Mouse (Mus musculus) urinary bladder, postnatal 0 days (tissue): ENCODE results near the gene Gm13539. TPM values are rescaled to one million over a fixed set of nuclear protein-coding genes. Genes with fewer than 3 reads are reported as not detected.

Source experiments
- polyA plus RNA-seq: library from polyadenylated mRNA; unstranded; fragments of >200 nt; fragmentation: Nextera tagmentation; extraction: Ambion mirVana; gene quantifications from 2 replicates; pipeline ENCODE4 v1.2.1, GENCODE M21; 2015

Gm13539 gene
- not detected in 2 replicates for polyA plus RNA-seq

GRCm38 (mm10) chr2:25781957-25782356, at the start of gene Gm13539:
Gene Gm13539, plus strand, starts transcription at chr2:25782257.

DNA sequence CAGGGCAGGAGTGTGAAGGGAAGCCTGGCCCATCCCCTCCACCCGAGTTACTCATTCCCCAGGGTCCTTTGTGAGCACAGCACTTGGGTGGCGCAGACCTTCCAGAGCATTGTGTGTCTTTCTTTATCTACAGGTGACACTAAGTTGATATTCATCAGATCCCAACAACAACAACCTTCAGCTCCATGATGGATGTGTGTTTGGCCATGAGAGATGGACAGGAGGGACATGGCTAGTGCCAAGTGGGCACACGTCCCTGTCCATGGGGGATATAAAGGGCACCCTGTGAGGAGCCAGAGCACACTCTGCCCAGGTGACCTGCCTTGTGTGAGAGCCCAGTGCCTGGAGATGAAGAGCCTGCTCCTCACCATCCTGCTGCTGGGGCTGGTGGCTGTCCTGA, 45.3 kb upstream of the Gm13539 start, which contains the start of gene Obp2b:
TSS of gene Obp2b (plus strand) at position 301 of the 400 bp plus-strand sequence.

DNA sequence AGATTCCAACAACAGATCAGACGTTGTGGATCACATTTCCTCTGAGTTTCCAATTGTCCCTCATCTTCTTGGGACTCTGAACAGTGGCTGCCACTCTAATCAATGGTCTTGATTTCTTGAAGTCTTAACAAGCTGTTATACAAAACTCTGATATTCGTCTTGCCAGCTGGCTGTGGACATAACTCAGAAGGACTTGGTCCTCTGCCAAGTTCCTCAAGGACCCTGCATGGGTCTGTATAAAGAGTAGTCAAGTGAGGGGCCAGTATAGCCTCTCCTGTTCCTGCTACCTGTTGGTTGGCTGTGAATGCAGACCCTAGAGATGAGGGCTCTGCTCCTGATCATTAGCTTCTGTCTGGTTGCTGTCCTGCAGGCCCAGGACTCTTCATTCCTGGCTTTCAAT, 16.8 kb upstream of the Gm13539 start, which contains the start of gene Lcn3:
TSS of gene Lcn3 (plus strand) at position 301 of the 400 bp plus-strand sequence.

GRCm38 (mm10) chr2:25776717-25777116, 5.3 kb upstream of the Gm13539 start, which contains the start of gene Lcn11:
Gene Lcn11, plus strand, starts transcription at chr2:25777017.

GRCm38 (mm10) chr2:25815748-25816147, 33.7 kb downstream of the Gm13539 start, which contains the start of gene Glt6d1:
Gene Glt6d1, minus strand, starts transcription at chr2:25815848.

GRCm38 (mm10) chr2:25822806-25823205, 40.7 kb downstream of the Gm13539 start, which contains the start of gene Lcn9:
Gene Lcn9, plus strand, starts transcription at chr2:25823153.

Other genes with a start within 250 kb of the Gm13539 start
- 15.1 and 15.8 TPM in 2 replicates for gene Traf2, start 235.3 kb upstream of the Gm13539 start, polyA plus RNA-seq
- gene Edf1, start 224.4 kb upstream of the Gm13539 start, polyA plus RNA-seq, result 285 and 297 TPM in 2 replicates
- gene Mamdc4, start 207.4 kb upstream of the Gm13539 start, polyA plus RNA-seq, result 0.19 and 1.1 TPM in 2 replicates
- gene Phpt1, start 207.0 kb upstream of the Gm13539 start, polyA plus RNA-seq, result 78.4 and 95.7 TPM in 2 replicates
- 0.05 TPM in 1 of 2 replicates, not detected in the other for gene Ajm1, start 200.5 kb upstream of the Gm13539 start, polyA plus RNA-seq
- gene Rabl6, start 173.7 kb upstream of the Gm13539 start, polyA plus RNA-seq, result 31.5 and 33.2 TPM in 2 replicates
- 0.23 and 0.37 TPM in 2 replicates for gene Ccdc183, start 164.6 kb upstream of the Gm13539 start, polyA plus RNA-seq
- 61.4 and 62.3 TPM in 2 replicates for gene Tmem141, start 160.3 kb upstream of the Gm13539 start, polyA plus RNA-seq
- gene Fcna, start 154.2 kb upstream of the Gm13539 start, polyA plus RNA-seq, result 55.5 and 333 TPM in 2 replicates
- gene Lcn8, start 129.1 kb upstream of the Gm13539 start, polyA plus RNA-seq, result 1.5 and 2.1 TPM in 2 replicates
- gene Lcn5, start 124.3 kb upstream of the Gm13539 start, polyA plus RNA-seq, result not detected in 2 replicates
- gene Lcn6, start 105.5 kb upstream of the Gm13539 start, polyA plus RNA-seq, result 0.34 and 0.50 TPM in 2 replicates
- gene Lcn10, start 99.5 kb upstream of the Gm13539 start, polyA plus RNA-seq, result 0.57 and 0.71 TPM in 2 replicates
- not detected in 2 replicates for gene Obp2a, start 82.2 kb upstream of the Gm13539 start, polyA plus RNA-seq
- 61.4 and 71.3 TPM in 2 replicates for gene Bmyc, start 75.5 kb upstream of the Gm13539 start, polyA plus RNA-seq
- not detected in 2 replicates for gene Obp2b, start 45.2 kb upstream of the Gm13539 start, polyA plus RNA-seq
- not detected in 2 replicates for gene Lcn3, start 16.7 kb upstream of the Gm13539 start, polyA plus RNA-seq
- not detected in 2 replicates for gene Lcn11, start 5.2 kb upstream of the Gm13539 start, polyA plus RNA-seq
- not detected in 2 replicates for gene Glt6d1, start 33.6 kb downstream of the Gm13539 start, polyA plus RNA-seq
- not detected in 2 replicates for gene Lcn9, start 40.9 kb downstream of the Gm13539 start, polyA plus RNA-seq
- gene Sohlh1, start 65.0 kb downstream of the Gm13539 start, polyA plus RNA-seq, result not detected in 2 replicates
- 1.5 and 2.8 TPM in 2 replicates for gene Kcnt1, start 81.5 kb downstream of the Gm13539 start, polyA plus RNA-seq
- gene Camsap1, start 201.0 kb downstream of the Gm13539 start, polyA plus RNA-seq, result 10.7 and 11.8 TPM in 2 replicates
- gene Ubac1, start 239.5 kb downstream of the Gm13539 start, polyA plus RNA-seq, result 55.9 and 57.4 TPM in 2 replicates